Mouse (Mus musculus) kidney, adult 8-10 months (tissue): ENCODE data around the gene Mrgprx2.
"Not testable (repeated sequence)": the region's sequence is repeated elsewhere in the genome, so short reads cannot be mapped to it uniquely, and the experiment has no call there.

Experiments
- DNase-seq, 2 experiments: peaks; one replicate each; pipeline ENCODE4 v3.0.0; 2022

The Mrgprx2 gene

GRCm38 (mm10) chr7:48499221-48499620, at the start of gene Mrgprx2:
Gene Mrgprx2, minus strand, starts transcription at chr7:48499321.
- DNase-seq = no peak

- no peak for DNase-seq
Measured at GRCm38 (mm10) chr7:48456242-48456641, 42.9 kb downstream of the Mrgprx2 start, which contains the start of gene Mrgprb1. Gene Mrgprb1, minus strand, starts transcription at chr7:48456342.

GRCm38 (mm10) chr7:48436581-48436980, 62.5 kb downstream of the Mrgprx2 start:
- no peak for DNase-seq

- DNase-seq = not testable (repeated sequence)
Measured at GRCm38 (mm10) chr7:48435936-48436335, 63.2 kb downstream of the Mrgprx2 start.
